ENCODE assay signal across 8 mouse cellular contexts in genomic region chr1:75435475-75436328, GRCm38 (mm10). TPM values are rescaled to one million over a fixed set of nuclear protein-coding genes. Genes with fewer than 3 reads are reported as not detected.
DNase-seq lines count a peak whose midpoint lies in the region; ATAC-seq lines count a peak whose summit lies in the region.

Gene Gmppa (plus strand): TSS chr1:75435930.

- peak within 1 kb of the TSS; percentile 74 for H3K4me3 ChIP-seq in embryonic facial prominence, embryonic 10.5 days
- H3K4me3 ChIP-seq in limb, embryonic 10.5 days, result peak within 1 kb of the TSS; percentile 65
- H3K4me3 ChIP-seq in midbrain, embryonic 12.5 days, result peak within 1 kb of the TSS; percentile 59

- peak within 1 kb of the TSS; percentile 63 for H3K9ac ChIP-seq in midbrain, embryonic 12.5 days (replicated peaks)

- ATAC-seq in midbrain, embryonic 12.5 days (ENCODE audit: low FRiP score, low read depth), result peak; percentile 80

- H3K27me3 ChIP-seq in embryonic facial prominence, embryonic 10.5 days (replicated peaks; ENCODE audit: low read depth, poor library complexity, severe bottlenecking), result peaks cover 7% of the 10 kb centered on the region; the same call in 1 of the 2 replicates
- peaks cover 13% of the 10 kb centered on the region; the same call in 1 of the 2 replicates for H3K27me3 ChIP-seq in limb, embryonic 10.5 days (ENCODE audit: low read depth, poor library complexity, severe bottlenecking)
- H3K27me3 ChIP-seq in midbrain, embryonic 12.5 days, result peaks cover 6% of the 10 kb centered on the region

- peaks cover 59% of the 10 kb centered on the region for H3K4me1 ChIP-seq in embryonic facial prominence, embryonic 10.5 days
- H3K4me1 ChIP-seq in limb, embryonic 10.5 days, result peaks cover 63% of the 10 kb centered on the region
- H3K4me1 ChIP-seq in midbrain, embryonic 12.5 days, result peaks cover 19% of the 10 kb centered on the region

- peak; percentile 76 to 79 for DNase-seq in urinary bladder, adult 18-20 months (ENCODE audit: low spot score in 2 of 2)
- DNase-seq in urinary bladder, postnatal 10 days (ENCODE audit: low spot score), result no peak
- peak; percentile 85 for DNase-seq in embryonic facial prominence, embryonic 10.5 days (ENCODE audit: low spot score)
- DNase-seq in heart, adult 11 months, result peak; percentile 98
- peak; percentile 81 for DNase-seq in kidney, adult 11 months
- DNase-seq in limb, embryonic 10.5 days (ENCODE audit: low spot score), result peak; percentile 78
- peak; percentile 37 for DNase-seq in spleen, adult 12 weeks (ENCODE audit: low spot score)

- peak within 1 kb of the TSS; percentile 84 for H3K27ac ChIP-seq in embryonic facial prominence, embryonic 10.5 days (replicated peaks)
- H3K27ac ChIP-seq in limb, embryonic 10.5 days, result peak within 1 kb of the TSS; percentile 82
- H3K27ac ChIP-seq in midbrain, embryonic 12.5 days (replicated peaks), result peak within 1 kb of the TSS; percentile 43; the same call in 1 of the 2 replicates

- peaks cover 6% of the 10 kb centered on the region for H3K36me3 ChIP-seq in embryonic facial prominence, embryonic 10.5 days (replicated peaks)
- H3K36me3 ChIP-seq in limb, embryonic 10.5 days, result peaks cover 10% of the 10 kb centered on the region
- peaks cover 5% of the 10 kb centered on the region for H3K36me3 ChIP-seq in midbrain, embryonic 12.5 days

- peak within 1 kb of the TSS; percentile 66 for H3K4me2 ChIP-seq in midbrain, embryonic 12.5 days (replicated peaks)

- 5% methylated on average over 28 of the region's 28 CpGs for WGBS in embryonic facial prominence, embryonic 10.5 days
- WGBS in limb, embryonic 10.5 days, result 6% methylated on average over 28 of the region's 28 CpGs
- WGBS in midbrain, embryonic 12.5 days, result 6% methylated on average over 28 of the region's 28 CpGs

- H3K9me3 ChIP-seq in embryonic facial prominence, embryonic 10.5 days, result no peaks in the 10 kb centered on the region
- no peaks in the 10 kb centered on the region for H3K9me3 ChIP-seq in limb, embryonic 10.5 days (replicated peaks)
- H3K9me3 ChIP-seq in midbrain, embryonic 12.5 days, result no peaks in the 10 kb centered on the region

RNA-seq across cellular contexts. Expression of gene Gmppa, which starts in this region (rescaled TPM):
- 57.1 and 61.3 TPM in 2 replicates for polyA plus RNA-seq in embryonic facial prominence, embryonic 10.5 days (2016; fragmentation: Nextera tagmentation; extraction: Ambion mirVana)
- polyA plus RNA-seq in limb, embryonic 10.5 days (2016; fragmentation: Nextera tagmentation; extraction: Ambion mirVana), result 50.4 and 61.7 TPM in 2 replicates
- polyA plus RNA-seq in midbrain, embryonic 12.5 days (2016; fragmentation: Nextera tagmentation; extraction: Ambion mirVana), result 59.7 and 69.4 TPM in 2 replicates
